Mouse (Mus musculus) gastrocnemius, adult 8-10 months (tissue): ENCODE results near the gene Trim62. TPM values are rescaled to one million over a fixed set of nuclear protein-coding genes. Genes with fewer than 3 reads are reported as not detected.

Source experiments
- DNase-seq, 2 experiments: peaks; one replicate each; pipeline ENCODE4 v3.0.0; 2022; ENCODE audit warnings: low spot score in 2 of 2
- total RNA-seq, 4 experiments: library from RNA; stranded (reverse); gene quantifications; 2 replicates each; pipeline ENCODE4 v1.2.4; 2022

The Trim62 gene
- under 1 TPM; 0.36 to 0.67 (median 0.45) TPM for total RNA-seq

- DNase-seq, result peak; percentile 49 to 50
These were observed at the start of gene Trim62 for GRCm38 (mm10) chr4:128883379-128883781. Gene Trim62 (plus strand): TSS chr4:128883580.

DNA sequence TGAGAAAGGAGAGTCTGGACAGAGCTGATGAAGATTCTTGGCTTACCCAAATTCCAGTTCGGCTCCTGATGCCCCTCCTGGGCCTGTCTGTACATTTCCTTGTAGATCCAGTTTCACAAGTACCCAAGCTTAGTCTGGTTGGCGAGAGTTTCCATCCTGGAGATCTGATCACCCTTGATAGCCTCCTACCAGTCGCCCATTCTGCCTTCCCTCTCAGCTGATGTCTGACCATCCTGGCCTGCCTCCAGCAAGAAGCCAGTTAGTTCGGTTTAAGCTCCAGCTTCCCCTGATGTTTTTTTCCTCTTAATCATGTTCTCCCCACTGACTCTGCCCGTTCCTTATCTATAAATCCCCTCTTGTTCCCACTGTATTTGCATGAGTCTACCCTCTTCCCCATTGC lies 45.2 kb upstream of the Trim62 start:
- no peak for DNase-seq

DNA sequence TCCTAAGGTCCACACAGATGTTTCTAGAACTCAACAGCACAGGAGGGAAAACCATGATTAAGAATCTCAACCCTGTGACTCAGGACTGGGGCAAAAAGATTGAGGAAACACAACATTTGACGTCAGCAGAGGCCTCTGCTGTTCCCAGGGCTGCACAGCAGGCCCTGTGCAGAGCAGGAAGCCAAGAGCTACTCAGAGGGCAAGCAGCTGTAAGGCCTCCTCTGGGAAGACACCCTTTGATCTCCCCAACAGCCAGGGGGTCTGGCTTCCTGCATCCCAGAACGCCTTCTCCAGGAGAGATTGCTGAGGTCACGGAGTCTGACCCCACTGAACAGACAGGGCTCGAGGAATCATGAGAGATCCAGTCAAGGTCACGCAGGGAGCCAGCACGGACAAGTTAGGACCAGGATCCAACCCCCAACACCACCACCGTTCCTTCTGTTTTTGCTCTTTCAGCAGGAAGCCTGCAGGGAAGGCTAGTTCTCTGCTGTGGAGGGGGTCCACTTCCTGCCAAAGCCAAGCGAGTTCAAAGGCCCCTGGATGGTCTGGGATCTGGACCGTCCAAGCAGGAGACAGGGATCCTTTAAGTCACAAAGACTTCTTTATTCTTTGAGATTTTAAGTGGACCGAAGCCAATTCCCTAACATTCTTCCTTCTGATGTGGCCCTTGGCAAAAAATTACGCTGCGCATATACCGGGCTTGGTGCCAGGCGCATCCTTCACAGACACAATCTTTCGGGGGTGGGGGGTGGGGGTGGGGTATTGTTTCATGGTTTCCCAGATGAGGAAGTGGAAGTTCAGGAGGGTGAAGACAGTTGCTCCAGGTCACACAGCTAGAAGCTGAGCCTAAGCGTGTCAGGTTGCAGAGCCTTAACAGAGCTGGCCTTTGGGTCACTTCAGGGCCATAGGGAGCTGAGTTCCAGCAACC lies 43.3 kb upstream of the Trim62 start:
- DNase-seq, result peak in 1 of 2 experiments; percentile 7

DNA sequence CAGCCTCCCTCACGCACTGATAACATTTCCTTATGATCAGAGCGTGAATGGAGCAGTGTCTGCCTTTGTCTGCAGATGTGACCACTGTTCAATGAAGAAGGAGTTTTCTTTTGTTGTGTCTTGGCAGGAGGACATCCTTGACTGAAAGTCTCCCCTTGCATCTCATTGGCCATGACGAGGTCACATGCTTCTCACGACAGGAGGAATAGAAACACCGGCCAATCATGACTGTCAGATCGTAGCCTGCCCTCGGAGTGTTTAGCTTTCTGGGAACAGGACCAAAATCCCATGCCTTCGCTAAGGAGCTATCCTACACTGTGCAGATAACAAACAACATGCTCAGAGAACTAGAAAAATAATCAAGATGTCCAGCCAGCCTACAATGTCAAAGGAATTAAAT lies 42.1 kb upstream of the Trim62 start:
- no peak for DNase-seq

- no peak for DNase-seq
These were observed 38.8 kb upstream of the Trim62 start for GRCm38 (mm10) chr4:128844566-128844965.

DNA sequence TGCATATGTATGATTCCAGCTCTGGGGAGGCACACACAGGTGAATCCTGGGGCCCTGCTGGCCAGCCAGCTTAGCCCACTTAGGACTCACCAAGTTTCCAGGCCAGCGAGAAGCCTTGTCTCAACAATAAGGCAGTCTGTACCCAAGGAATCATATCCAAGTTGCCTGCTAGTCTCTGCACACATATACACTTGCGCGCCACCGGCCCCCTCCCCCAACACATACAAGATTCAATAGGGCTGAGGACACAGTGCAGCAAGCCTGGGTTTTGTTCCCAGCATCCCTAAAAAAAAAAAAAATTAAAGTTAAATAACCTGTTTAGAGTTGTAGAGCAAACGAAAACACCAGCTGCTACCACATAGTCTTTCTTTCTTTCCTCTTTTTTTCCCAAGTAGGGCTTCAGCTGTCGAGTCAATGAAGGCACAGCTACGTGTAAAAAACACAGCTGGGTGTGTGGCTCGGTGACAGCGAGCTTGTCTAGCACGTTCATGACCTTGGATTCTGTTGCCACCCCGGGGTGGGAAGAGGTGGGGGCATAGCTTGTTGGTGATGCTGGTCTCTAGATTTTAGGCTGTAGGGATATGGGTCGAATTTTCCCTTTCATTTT lies 37.9 kb upstream of the Trim62 start:
- no peak for DNase-seq

DNA sequence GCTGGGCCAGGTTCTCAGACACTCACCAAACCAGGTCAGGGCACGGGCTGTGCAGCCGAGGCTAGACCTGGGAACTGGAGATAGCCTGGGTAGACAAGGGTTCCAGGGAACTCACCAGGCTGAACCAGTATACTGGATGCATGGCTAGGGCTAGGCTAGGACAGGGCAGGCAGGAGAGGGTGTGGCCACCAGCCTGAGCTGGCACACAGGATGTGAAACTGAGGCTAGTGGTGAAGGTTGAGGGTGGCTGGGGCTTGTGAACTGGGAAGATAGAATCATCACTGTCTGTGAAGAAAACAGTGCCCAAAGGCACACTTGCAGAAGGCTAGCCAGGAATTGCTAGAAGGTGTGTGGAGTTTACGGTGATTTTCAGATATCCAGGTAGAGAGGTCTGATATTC lies 34.4 kb upstream of the Trim62 start:
- no peak for DNase-seq

GRCm38 (mm10) chr4:128849686-128850085 lies 33.7 kb upstream of the Trim62 start:
- DNase-seq, result no peak

DNA sequence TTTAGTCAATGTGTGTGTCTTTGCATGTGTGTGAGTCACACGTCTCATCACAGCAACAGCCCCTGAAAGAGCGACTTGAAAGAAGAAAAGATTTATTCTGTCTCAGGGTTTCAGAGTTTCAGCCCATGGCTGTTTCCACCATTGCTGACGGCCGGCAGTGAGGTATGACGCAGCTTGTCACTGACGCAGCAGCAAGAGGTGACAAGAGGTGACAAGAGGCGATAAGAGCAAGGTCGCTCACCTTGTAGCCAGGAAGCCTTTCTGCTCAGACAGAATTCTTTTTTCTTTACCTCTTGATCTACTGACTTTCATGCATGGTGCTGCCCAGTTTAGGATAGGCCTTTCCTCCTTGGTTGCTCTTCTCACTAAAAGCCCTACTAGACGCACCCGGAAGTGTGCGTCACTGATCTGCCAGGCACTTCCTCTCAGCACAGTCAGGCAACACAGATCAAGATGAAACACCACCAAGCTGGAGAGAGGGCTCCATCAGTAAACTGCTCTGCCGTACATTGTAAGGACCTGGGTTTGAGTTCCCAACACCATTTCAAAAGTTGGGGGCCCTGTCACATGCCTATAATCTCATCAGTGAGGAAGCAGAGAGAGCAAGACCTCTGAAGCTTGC lies 31.0 kb upstream of the Trim62 start:
- no peak for DNase-seq

- no peak for DNase-seq
These were observed 30.3 kb upstream of the Trim62 start for GRCm38 (mm10) chr4:128853117-128853516.

- DNase-seq, result no peak
These were observed 27.8 kb upstream of the Trim62 start for GRCm38 (mm10) chr4:128855613-128856040.

DNA sequence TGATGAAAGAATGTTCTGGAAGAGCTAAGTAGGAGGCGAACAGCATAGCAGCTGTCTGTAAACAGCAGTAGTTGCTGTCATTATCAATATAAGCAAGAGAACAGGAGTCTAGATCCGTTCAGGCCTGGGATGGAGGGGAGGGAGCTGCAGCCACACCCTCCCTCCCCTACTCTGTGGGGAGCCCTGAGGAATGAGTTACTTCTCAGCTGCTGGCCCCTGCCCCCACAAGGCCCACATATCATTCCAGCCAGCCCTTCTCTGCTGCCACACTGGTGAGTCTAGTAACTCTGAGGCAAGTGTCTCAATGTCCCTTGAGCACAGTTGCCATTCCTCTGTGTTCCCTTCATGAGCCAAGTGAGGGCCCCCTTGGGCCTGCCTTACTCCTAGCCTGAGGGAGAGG lies 26.2 kb upstream of the Trim62 start:
- DNase-seq, result no peak

GRCm38 (mm10) chr4:128858226-128858625 lies 25.2 kb upstream of the Trim62 start:
- DNase-seq, result peak in 1 of 2 experiments; percentile 8

DNA sequence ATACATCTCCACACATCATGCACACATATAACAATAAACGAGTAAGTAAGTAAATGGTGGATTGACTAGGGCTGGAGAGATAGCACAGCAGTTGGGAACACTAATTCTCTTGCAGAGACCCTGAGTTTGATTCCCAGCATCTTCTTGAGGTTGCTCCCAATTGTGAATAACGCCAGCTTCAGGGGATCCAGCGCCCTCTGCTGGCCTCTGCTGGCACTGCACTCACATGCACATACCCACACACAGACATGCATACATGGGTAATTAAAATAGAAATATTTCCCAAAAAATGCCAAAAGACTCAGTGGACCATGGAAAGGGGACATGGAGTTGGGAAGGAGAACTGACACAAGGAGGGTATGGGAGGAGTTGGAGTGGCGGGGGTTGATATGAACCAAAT lies 24.5 kb upstream of the Trim62 start:
- DNase-seq, result no peak

- no peak for DNase-seq
These were observed 10.4 kb upstream of the Trim62 start for GRCm38 (mm10) chr4:128872992-128873391.

DNA sequence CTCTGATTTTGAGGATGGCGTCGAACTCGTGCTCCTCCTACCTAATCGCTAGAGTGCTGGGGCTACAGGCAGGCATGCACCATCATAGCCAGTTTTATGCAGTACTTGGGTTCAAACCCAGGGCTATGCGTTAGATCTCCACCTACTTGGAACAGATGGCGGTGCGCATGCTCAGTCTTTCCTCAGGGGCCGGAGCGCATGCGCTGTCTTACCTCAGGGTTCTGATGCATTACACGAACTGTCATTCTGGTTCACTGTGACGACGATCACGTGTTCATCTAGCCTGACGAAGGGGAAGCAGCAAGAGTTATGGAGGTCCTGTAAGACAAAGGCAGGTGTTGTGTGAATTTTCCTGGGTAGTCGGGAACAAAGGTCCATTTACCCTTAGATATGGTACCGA lies 9.3 kb upstream of the Trim62 start:
- no peak for DNase-seq

DNA sequence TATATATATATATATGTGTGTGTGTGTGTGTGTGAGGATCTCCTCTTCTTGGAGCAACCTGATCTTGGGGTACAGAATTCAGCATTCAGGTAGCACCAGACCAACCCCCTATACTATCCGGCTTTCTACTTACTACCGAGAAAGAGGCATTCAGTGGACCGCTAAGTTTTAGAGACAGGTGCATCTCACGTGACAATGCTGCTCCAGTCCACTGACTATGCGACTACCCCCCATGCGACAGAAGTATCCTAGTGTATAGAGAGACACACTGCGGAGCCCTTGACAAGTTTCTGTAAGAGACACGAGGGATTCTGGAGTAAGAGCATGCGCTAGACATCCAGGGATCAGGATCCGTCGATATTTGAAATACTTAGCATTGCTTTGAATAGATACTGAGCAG lies 7.9 kb upstream of the Trim62 start:
- DNase-seq, result no peak

GRCm38 (mm10) chr4:128877520-128877919 lies 5.9 kb upstream of the Trim62 start:
- DNase-seq, result no peak

GRCm38 (mm10) chr4:128878901-128879491 lies 4.4 kb upstream of the Trim62 start:
- DNase-seq, result no peak

DNA sequence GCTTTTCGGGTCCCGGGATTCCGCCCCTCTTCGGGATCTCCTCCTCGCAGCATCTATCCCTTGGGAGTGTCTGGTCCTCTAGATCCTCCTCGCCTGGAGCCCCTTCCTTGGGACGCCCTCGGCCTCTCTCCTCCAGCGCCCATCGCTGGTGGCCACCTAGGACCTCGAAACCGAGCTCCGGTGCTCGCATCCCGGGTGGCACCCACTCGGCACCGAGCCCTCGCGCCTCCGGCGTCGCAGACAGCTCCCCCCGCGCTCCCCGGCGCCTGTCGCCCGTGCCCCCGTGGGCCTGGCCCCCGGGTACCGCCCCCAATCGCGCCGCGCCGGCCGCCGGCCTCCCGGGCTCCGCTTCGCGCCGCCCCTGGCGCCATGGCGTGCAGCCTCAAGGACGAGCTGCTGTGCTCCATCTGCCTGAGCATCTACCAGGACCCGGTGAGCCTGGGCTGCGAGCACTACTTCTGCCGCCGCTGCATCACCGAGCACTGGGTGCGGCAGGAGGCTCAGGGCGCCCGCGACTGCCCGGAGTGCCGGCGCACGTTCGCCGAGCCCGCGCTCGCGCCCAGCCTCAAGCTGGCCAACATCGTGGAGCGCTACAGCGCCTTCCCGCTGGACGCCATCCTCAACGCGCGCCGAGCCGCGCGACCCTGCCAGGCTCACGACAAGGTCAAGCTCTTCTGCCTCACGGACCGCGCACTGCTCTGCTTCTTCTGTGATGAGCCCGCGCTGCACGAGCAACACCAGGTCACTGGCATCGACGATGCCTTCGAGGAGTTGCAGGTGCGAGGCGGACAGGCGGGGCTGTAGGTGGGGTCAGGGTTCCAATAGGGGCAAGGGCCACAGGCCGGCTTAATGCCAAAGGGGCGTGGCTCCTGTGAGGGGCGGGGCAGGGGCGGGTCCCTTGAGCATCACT lies 676 bp downstream of the Trim62 start:
- DNase-seq, result no peak

DNA sequence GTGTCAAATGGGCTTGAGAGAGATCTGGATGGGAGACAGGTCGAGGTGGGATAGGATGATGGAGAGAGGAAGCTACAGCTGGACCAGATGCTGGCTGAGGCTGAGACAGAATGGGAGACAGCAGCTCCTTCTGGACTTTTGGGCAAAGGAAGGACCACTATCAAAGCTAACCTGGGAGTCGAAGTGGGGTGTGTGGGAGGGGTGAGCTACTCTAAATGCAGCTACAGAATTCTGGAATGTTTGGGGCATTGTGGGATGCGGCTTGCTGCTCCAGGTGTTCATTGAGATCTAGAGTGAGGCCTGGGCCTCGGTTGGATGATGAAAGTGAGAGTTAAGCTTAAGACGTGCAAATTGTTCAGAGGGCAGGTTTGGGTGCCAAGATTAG lies 1.3 kb downstream of the Trim62 start:
- no peak for DNase-seq
